Mouse (Mus musculus): ENCODE results near the gene Tmem248.

- TF ChIP-seq CTCF (IDR thresholded peaks at IDR 0.05; ENCODE audit: extremely low read depth, insufficient read depth, low read length) (no peak), POLR2A (IDR thresholded peaks at IDR 0.05; ENCODE audit: extremely low read depth, insufficient read depth, low read length) (no peak)
These were observed 11.2 kb downstream of the Tmem248 start for GRCm38 (mm10) chr5:130228120-130228519.

All from cortical plate, adult 2 months (tissue).